Mouse (Mus musculus) brain, embryonic 14.5 days (tissue): ENCODE data around the gene Btnl1.

Source experiments
- CTCF ChIP-seq: fragments of 200-500 bp; IDR thresholded peaks from 2 replicates; pipeline ENCODE4 v1.5.1; 2012; ENCODE audit warnings: inconsistent platforms, mild to moderate bottlenecking, moderate library complexity, borderline replicate concordance; ENCODE audit not compliant: insufficient read depth, insufficient read length; ENCODE audit errors: extremely low read depth
- POLR2A ChIP-seq: fragments of 200-500 bp; IDR thresholded peaks from 2 replicates; pipeline ENCODE4 v1.6.1; 2012; ENCODE audit warnings: mild to moderate bottlenecking, inconsistent platforms, borderline replicate concordance; ENCODE audit not compliant: poor library complexity, insufficient read depth, insufficient read length, severe bottlenecking; ENCODE audit errors: extremely low read depth

- TF ChIP-seq CTCF (no peak), POLR2A (no peak)
Observed at GRCm38 (mm10) chr17:34365031-34365430, 11.9 kb upstream of the Btnl1 start.
